Mouse (Mus musculus) MEL (cell line): ENCODE measurements around the gene Mybphl. TPM values are rescaled to one million over a fixed set of nuclear protein-coding genes. Genes with fewer than 3 reads are reported as not detected.
A peak's percentile ranks its signal among the peaks of the same experiment; 100 is the strongest.

Experiments
- DNase-seq: peaks from one replicate; pipeline ENCODE4 v3.0.0; 2011; ENCODE audit warnings: low read depth, low spot score
- H3K27ac ChIP-seq: 2 replicates; pipeline ENCODE4 v1.5.1; 2012; ENCODE audit warnings: low read depth, mild to moderate bottlenecking, control low read depth, low read length, moderate library complexity; ENCODE audit not compliant: control insufficient read depth
- H3K27me3 ChIP-seq, 2 experiments: fragments of 150-350 bp in 1 of 2; sonication (generic) in 1 of 2; 2 replicates each; pipeline ENCODE4 v1.6.1; 2012; ENCODE audit warnings: low read length in 2 of 2, mild to moderate bottlenecking in 2 of 2, improper control_type of control experiment in 1 of 2, moderate library complexity in 1 of 2; ENCODE audit not compliant: insufficient read depth in 2 of 2, control insufficient read depth in 1 of 2
- H3K36me3 ChIP-seq, 2 experiments: 2 replicates each; pipeline ENCODE4 v1.6.1; 2012 to 2014; ENCODE audit warnings: low read length in 2 of 2, improper control_type of control experiment in 1 of 2, inconsistent platforms in 1 of 2, mild to moderate bottlenecking in 1 of 2; ENCODE audit not compliant: insufficient read depth in 2 of 2, control insufficient read depth in 1 of 2
- H3K4me1 ChIP-seq, 2 experiments: fragments of 150-350 bp in 1 of 2; sonication (generic) in 1 of 2; 2 replicates each; pipeline ENCODE4 v1.6.1; 2012; ENCODE audit warnings: low read length in 2 of 2, improper control_type of control experiment in 1 of 2, mild to moderate bottlenecking in 1 of 2; ENCODE audit not compliant: insufficient read depth in 2 of 2, control insufficient read depth in 1 of 2
- H3K4me3 ChIP-seq, 2 experiments: fragments of 150-350 bp in 1 of 2; sonication (generic) in 1 of 2; 2 replicates each; pipeline ENCODE4 v1.5.1; 2012; ENCODE audit warnings: low read depth in 2 of 2, low read length in 2 of 2, mild to moderate bottlenecking in 2 of 2, moderate library complexity in 2 of 2, control low read depth in 1 of 2, improper control_type of control experiment in 1 of 2; ENCODE audit not compliant: control insufficient read depth in 1 of 2, insufficient read depth in 1 of 2
- H3K79me2 ChIP-seq: 2 replicates; pipeline ENCODE4 v1.6.1; 2012; ENCODE audit warnings: mild to moderate bottlenecking, low read length, moderate library complexity; ENCODE audit not compliant: control insufficient read depth, poor library complexity, insufficient read depth
- H3K9ac ChIP-seq: 2 replicates; pipeline ENCODE4 v1.6.1; 2012; ENCODE audit warnings: low read depth, mild to moderate bottlenecking, control low read depth, low read length, moderate library complexity; ENCODE audit not compliant: control insufficient read depth, poor library complexity, severe bottlenecking
- H3K9me3 ChIP-seq: fragments of 150-350 bp; sonication (generic); replicated peaks from 2 replicates; pipeline ENCODE4 v1.6.1; 2012; ENCODE audit warnings: mild to moderate bottlenecking, low read length, improper control_type of control experiment, moderate library complexity; ENCODE audit not compliant: insufficient read depth
- BHLHE40 ChIP-seq: IDR thresholded peaks from 2 replicates; pipeline ENCODE4 v1.6.1; 2012; ENCODE audit warnings: low read depth, mild to moderate bottlenecking, inconsistent platforms, low read length, improper control_type of control experiment, borderline replicate concordance
- CTCF ChIP-seq, 3 experiments: IDR thresholded peaks in 2 of 3; conservative IDR thresholded peaks in 1 of 3; 2 replicates each; pipeline ENCODE4 v1.5.1; 2011 to 2012; ENCODE audit warnings: low read length in 3 of 3, low read depth in 2 of 3, mild to moderate bottlenecking in 2 of 3, improper control_type of control experiment in 1 of 3, inconsistent platforms in 1 of 3, mixed read lengths in 1 of 3, moderate library complexity in 1 of 3; ENCODE audit not compliant: control insufficient read depth in 1 of 3, insufficient read depth in 1 of 3, poor library complexity in 1 of 3, severe bottlenecking in 1 of 3
- E2F4 ChIP-seq: IDR thresholded peaks from 2 replicates; pipeline ENCODE4 v1.6.1; 2011; ENCODE audit warnings: low read depth, low read length, improper control_type of control experiment, borderline replicate concordance
- EP300 ChIP-seq, 2 experiments: IDR thresholded peaks; 2 replicates each; pipeline ENCODE4 v1.6.1; 2011; ENCODE audit warnings: improper control_type of control experiment in 2 of 2, low read length in 2 of 2, low read depth in 1 of 2, mild to moderate bottlenecking in 1 of 2
- GATA1 ChIP-seq: IDR thresholded peaks from 2 replicates; pipeline ENCODE4 v1.6.1; 2011; ENCODE audit warnings: low read depth, low read length, improper control_type of control experiment
- JUND ChIP-seq: IDR thresholded peaks from 2 replicates; pipeline ENCODE4 v1.6.1; 2011; ENCODE audit warnings: low read depth, mild to moderate bottlenecking, improper control_type of control experiment, low read length
- KAT2A ChIP-seq: conservative IDR thresholded peaks from 2 replicates; pipeline ENCODE4 v1.6.1; 2012; ENCODE audit warnings: low read depth, low read length, improper control_type of control experiment, inconsistent platforms
- MAX ChIP-seq: IDR thresholded peaks from 2 replicates; pipeline ENCODE4 v1.6.1; 2011; ENCODE audit warnings: low read length, improper control_type of control experiment
- MYB ChIP-seq: IDR thresholded peaks from 2 replicates; pipeline ENCODE4 v1.6.1; 2011; ENCODE audit warnings: mild to moderate bottlenecking, low read depth, low read length, improper control_type of control experiment
- MYC ChIP-seq: IDR thresholded peaks from 2 replicates; pipeline ENCODE4 v1.6.1; 2011; ENCODE audit warnings: low read depth, mild to moderate bottlenecking, low read length, improper control_type of control experiment, moderate library complexity
- NELFE ChIP-seq: IDR thresholded peaks from 2 replicates; pipeline ENCODE4 v1.6.1; 2011; ENCODE audit warnings: low read depth, low read length, improper control_type of control experiment
- POLR2AphosphoS5 ChIP-seq: IDR thresholded peaks from 2 replicates; pipeline ENCODE4 v1.6.1; 2012; ENCODE audit warnings: low read depth, borderline replicate concordance, mild to moderate bottlenecking, inconsistent platforms, low read length, moderate library complexity, mixed read lengths
- RCOR1 ChIP-seq: IDR thresholded peaks from 2 replicates; pipeline ENCODE4 v1.6.1; 2012; ENCODE audit warnings: low read depth, mild to moderate bottlenecking, inconsistent platforms, low read length, improper control_type of control experiment
- SMC3 ChIP-seq: IDR thresholded peaks from 2 replicates; pipeline ENCODE4 v1.6.1; 2011; ENCODE audit warnings: low read depth, low read length, improper control_type of control experiment
- TAL1 ChIP-seq: IDR thresholded peaks from 2 replicates; pipeline ENCODE4 v1.6.1; 2012; ENCODE audit warnings: mild to moderate bottlenecking, inconsistent platforms, low read length, moderate library complexity, mixed read lengths
- UBTF ChIP-seq: IDR thresholded peaks from 2 replicates; pipeline ENCODE4 v1.6.1; 2012; ENCODE audit warnings: low read depth, mild to moderate bottlenecking, inconsistent platforms, low read length, improper control_type of control experiment, moderate library complexity, borderline replicate concordance; ENCODE audit not compliant: insufficient read depth
- ZC3H11A ChIP-seq: IDR thresholded peaks from 2 replicates; pipeline ENCODE4 v1.6.1; 2012; ENCODE audit warnings: low read depth, mild to moderate bottlenecking, inconsistent platforms, low read length, improper control_type of control experiment
- ZNF384 ChIP-seq: IDR thresholded peaks from 2 replicates; pipeline ENCODE4 v1.6.1; 2012; ENCODE audit warnings: low read depth, mild to moderate bottlenecking, inconsistent platforms, low read length, improper control_type of control experiment
- polyA plus RNA-seq, 2 experiments: library from polyadenylated mRNA; stranded (reverse) in 1 of 2; unstranded in 1 of 2; fragments of >175 nt in 1 of 2; fragments of >200 nt in 1 of 2; gene quantifications; 2 replicates each; pipeline versions ENCODE4 v1.2.1 to v1.2.4; 2012; ENCODE audit warnings: low replicate concordance in 2 of 2, low read depth in 1 of 2; ENCODE audit not compliant: insufficient read length in 2 of 2, insufficient read depth in 1 of 2, missing spikeins in 1 of 2
- total RNA-seq: library from RNA; depleted of rRNA; stranded (reverse); fragments of 300-350 nt; gene quantifications from 2 replicates; pipeline ENCODE4 v1.2.3, GENCODE M21; 2012

Mybphl gene
- total and polyA plus RNA-seq, 3 experiments: not detected

- no peak for DNase-seq
- H3K79me2 ChIP-seq: no peaks in the 10 kb centered on the region
- H3K27ac ChIP-seq: no peak overlapping the region
- no peaks in the 10 kb centered on the region for H3K9me3 ChIP-seq
- TF ChIP-seq BHLHE40 (peak; percentile 59; the same call in 1 of the 2 replicates), RCOR1 (peak; percentile 82; the same call in 1 of the 2 replicates), EP300 (IDR thresholded peaks at IDR 0.05; ENCODE audit: low read depth in 1 of 2, low read length in 2 of 2) (no peak), MAX (no peak), JUND (no peak), NELFE (no peak)
- H3K9ac ChIP-seq: no peak overlapping the region
- H3K27me3 ChIP-seq: no peaks in the 10 kb centered on the region
- H3K4me1 ChIP-seq: peaks cover 0 to 4% of the 10 kb centered on the region in 2 experiments; a peak in 3 of 4 replicates
- H3K4me3 ChIP-seq: no peak overlapping the region
- no peaks in the 10 kb centered on the region for H3K36me3 ChIP-seq
Observed at GRCm38 (mm10) chr3:108322136-108322535, 42.6 kb upstream of the Mybphl start.

- no peaks in the 10 kb centered on the region for H3K9me3 ChIP-seq
- H3K9ac ChIP-seq: no peak overlapping the region
- H3K27ac ChIP-seq: no peak overlapping the region
- H3K4me1 ChIP-seq: peaks cover 0 to 4% of the 10 kb centered on the region in 2 experiments; a peak in 3 of 4 replicates
- H3K4me3 ChIP-seq: no peak overlapping the region
- H3K79me2 ChIP-seq: no peaks in the 10 kb centered on the region
- no peaks in the 10 kb centered on the region for H3K36me3 ChIP-seq
- no peaks in the 10 kb centered on the region for H3K27me3 ChIP-seq
- peak; percentile 34 for DNase-seq
- TF ChIP-seq GATA1 (no peak), KAT2A (no peak), MYC (no peak), E2F4 (no peak)
Observed at GRCm38 (mm10) chr3:108322962-108323361, 41.7 kb upstream of the Mybphl start.

GRCm38 (mm10) chr3:108324837-108325236 is 39.9 kb upstream of the Mybphl start:
- Histone ChIP-seq H3K4me3 (no peak overlapping the region), H3K27me3 (no peaks in the 10 kb centered on the region), H3K9ac (no peak overlapping the region), H3K4me1 (peaks cover 0 to 4% of the 10 kb centered on the region in 2 experiments; a peak in 3 of 4 replicates), H3K79me2 (no peaks in the 10 kb centered on the region), H3K36me3 (peaks cover 0 to 4% of the 10 kb centered on the region in 2 experiments; a peak in 1 of 4 replicates), H3K9me3 (no peaks in the 10 kb centered on the region), H3K27ac (no peak overlapping the region)
- DNase-seq: no peak
- TF ChIP-seq CTCF (IDR thresholded peaks at IDR 0.05 in 2 of 3, conservative IDR thresholded peaks at IDR 0.05 in 1 of 3; ENCODE audit: control insufficient read depth in 1 of 3, insufficient read depth in 1 of 3, low read depth in 2 of 3, low read length in 3 of 3, poor library complexity in 1 of 3, severe bottlenecking in 1 of 3) (no peak), UBTF (no peak), SMC3 (no peak), TAL1 (no peak), ZC3H11A (no peak), MYB (no peak), ZNF384 (no peak), POLR2AphosphoS5 (no peak)
